Comparison of ENCODE assay signal across 8 mouse cellular contexts in the genomic region with DNA sequence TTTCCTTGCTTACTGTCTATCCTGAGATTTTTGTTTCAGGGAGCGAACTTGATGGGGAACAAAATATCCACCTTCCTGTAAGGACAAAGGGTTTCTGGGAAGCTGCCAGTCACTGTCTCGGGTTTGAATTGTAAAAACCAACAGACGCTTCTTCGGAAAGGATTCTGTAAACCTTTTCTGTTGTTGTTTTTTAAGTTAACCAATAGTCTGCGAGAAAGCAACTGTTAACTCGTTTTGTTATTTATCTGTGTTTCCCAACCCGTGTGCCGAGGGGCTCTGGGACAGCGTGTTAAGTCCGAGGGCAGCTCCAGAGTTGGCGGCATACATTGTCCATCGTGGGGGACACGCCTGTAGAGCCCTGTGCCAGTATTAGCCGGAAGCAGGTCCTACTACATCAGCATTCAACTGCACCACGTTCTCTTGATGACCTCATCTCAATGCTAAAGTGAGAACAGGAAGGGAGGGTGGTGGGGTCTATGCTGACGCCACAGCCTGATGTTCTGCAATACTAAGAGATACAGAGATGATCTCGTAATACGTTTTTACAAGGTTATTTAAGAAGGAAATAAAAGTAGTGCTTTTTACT.
DNase-seq lines count a peak whose midpoint lies in the region; ATAC-seq lines count a peak whose summit lies in the region.

No protein-coding gene starts in this region.

- H3K4me2 ChIP-seq in kidney, embryonic 14.5 days (replicated peaks; ENCODE audit: low read depth, low read length), result no peak overlapping the region
- no peak overlapping the region for H3K4me2 ChIP-seq in embryonic facial prominence, embryonic 14.5 days (ENCODE audit: low read depth, low read length)
- H3K4me2 ChIP-seq in hindbrain, embryonic 15.5 days, result peak overlapping the region; percentile 33

- H3K9ac ChIP-seq in kidney, embryonic 14.5 days (ENCODE audit: low read depth, low read length), result no peak overlapping the region
- H3K9ac ChIP-seq in embryonic facial prominence, embryonic 14.5 days (ENCODE audit: low read depth, low read length), result no peak overlapping the region
- H3K9ac ChIP-seq in hindbrain, embryonic 15.5 days, result no peak overlapping the region

- H3K27me3 ChIP-seq in kidney, embryonic 14.5 days (ENCODE audit: control insufficient read depth, insufficient read depth, low read length), result no peaks in the 10 kb centered on the region
- no peaks in the 10 kb centered on the region for H3K27me3 ChIP-seq in embryonic facial prominence, embryonic 14.5 days (replicated peaks; ENCODE audit: control insufficient read depth, insufficient read depth, low read length)
- no peaks in the 10 kb centered on the region for H3K27me3 ChIP-seq in hindbrain, embryonic 15.5 days

- WGBS in kidney, embryonic 14.5 days, result 67% methylated on average over 18 of the region's 18 CpGs
- WGBS in embryonic facial prominence, embryonic 14.5 days, result 58% methylated on average over 18 of the region's 18 CpGs
- WGBS in hindbrain, embryonic 15.5 days, result 37% methylated on average over 18 of the region's 18 CpGs

- H3K4me3 ChIP-seq in kidney, embryonic 14.5 days (ENCODE audit: low read length), result no peak overlapping the region
- no peak overlapping the region for H3K4me3 ChIP-seq in embryonic facial prominence, embryonic 14.5 days (ENCODE audit: low read depth, low read length)
- no peak overlapping the region for H3K4me3 ChIP-seq in hindbrain, embryonic 15.5 days

- DNase-seq in kidney, postnatal 4 days, result no peak
- no peak for DNase-seq in embryonic facial prominence, embryonic 14.5 days (ENCODE audit: low spot score)
- DNase-seq in thymus, postnatal 14 days, result no peak
- DNase-seq in adrenal gland, postnatal 14 days, result no peak
- no peak for DNase-seq in frontal cortex, adult 2 months (ENCODE audit: extremely low spot score in 1 of 2, low spot score in 1 of 2)

- H3K9me3 ChIP-seq in kidney, embryonic 14.5 days (ENCODE audit: control insufficient read depth, low read length), result no peaks in the 10 kb centered on the region
- H3K9me3 ChIP-seq in embryonic facial prominence, embryonic 14.5 days (ENCODE audit: control insufficient read depth, low read length), result no peaks in the 10 kb centered on the region
- no peaks in the 10 kb centered on the region for H3K9me3 ChIP-seq in hindbrain, embryonic 15.5 days

- H3K27ac ChIP-seq in kidney, embryonic 14.5 days (ENCODE audit: low read depth, low read length), result no peak overlapping the region
- H3K27ac ChIP-seq in embryonic facial prominence, embryonic 14.5 days (replicated peaks; ENCODE audit: low read depth, low read length), result 0 out of 2 replicates have a peak overlapping the region, but pooled peaks have one; percentile 6
- peak overlapping the region; percentile 32 for H3K27ac ChIP-seq in hindbrain, embryonic 15.5 days (replicated peaks)

- H3K36me3 ChIP-seq in kidney, embryonic 14.5 days (ENCODE audit: control insufficient read depth, insufficient read depth, low read length), result no peaks in the 10 kb centered on the region
- no peaks in the 10 kb centered on the region for H3K36me3 ChIP-seq in embryonic facial prominence, embryonic 14.5 days (ENCODE audit: control insufficient read depth, insufficient read depth, low read length)
- H3K36me3 ChIP-seq in hindbrain, embryonic 15.5 days, result no peaks in the 10 kb centered on the region

- 0 out of 2 replicates have a peak, but pooled peaks have one; percentile 26 for ATAC-seq in kidney, embryonic 14.5 days (ENCODE audit: low FRiP score, low TSS enrichment)
- no peak; the same call in 1 of the 2 replicates for ATAC-seq in embryonic facial prominence, embryonic 14.5 days (ENCODE audit: low read depth)
- peak; percentile 43; the same call in 1 of the 2 replicates for ATAC-seq in hindbrain, embryonic 15.5 days (ENCODE audit: low FRiP score, low read depth)
- ATAC-seq in monocyte, adult 5-6 weeks (replicated peaks; ENCODE audit: insufficient number of reproducible peaks, low FRiP score, low TSS enrichment, poor library complexity, severe bottlenecking), result peak; percentile 80

- peaks cover 8% of the 10 kb centered on the region; the same call in 1 of the 2 replicates for H3K4me1 ChIP-seq in kidney, embryonic 14.5 days (ENCODE audit: control insufficient read depth, insufficient read depth, low read length)
- H3K4me1 ChIP-seq in embryonic facial prominence, embryonic 14.5 days (ENCODE audit: control insufficient read depth, insufficient read depth, low read length), result peaks cover 16% of the 10 kb centered on the region
- H3K4me1 ChIP-seq in hindbrain, embryonic 15.5 days (replicated peaks), result peaks cover 37% of the 10 kb centered on the region
